Mouse (Mus musculus) cerebellum, postnatal 36 days (tissue): ENCODE results near the gene Myocos.

ENCODE experiments used
- DNase-seq, 2 experiments: peaks; one replicate each; pipeline ENCODE4 v3.0.0; 2021 to 2022; ENCODE audit warnings: mixed read lengths in 2 of 2

Myocos gene

DNA sequence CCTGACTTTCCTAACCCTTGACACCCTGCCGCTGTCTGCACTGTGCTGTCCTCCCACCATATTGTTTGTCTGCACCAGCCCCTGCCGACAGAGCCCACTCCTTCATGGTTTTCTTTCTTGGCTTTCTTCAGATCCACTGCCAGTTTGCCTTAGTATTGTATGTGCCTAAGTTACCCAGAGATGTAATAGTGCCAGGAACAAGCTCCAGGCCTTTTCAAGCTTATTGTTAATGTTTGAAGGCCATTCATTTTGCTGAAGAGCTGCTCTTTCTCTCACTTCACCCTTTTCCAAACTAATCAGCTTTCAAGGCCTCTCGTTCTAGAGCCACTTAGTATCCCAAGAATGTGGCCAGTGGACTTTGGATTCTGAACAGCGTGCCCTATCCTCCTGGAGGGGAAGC lies 46.8 kb downstream of the Myocos start:
- no peak for DNase-seq

DNA sequence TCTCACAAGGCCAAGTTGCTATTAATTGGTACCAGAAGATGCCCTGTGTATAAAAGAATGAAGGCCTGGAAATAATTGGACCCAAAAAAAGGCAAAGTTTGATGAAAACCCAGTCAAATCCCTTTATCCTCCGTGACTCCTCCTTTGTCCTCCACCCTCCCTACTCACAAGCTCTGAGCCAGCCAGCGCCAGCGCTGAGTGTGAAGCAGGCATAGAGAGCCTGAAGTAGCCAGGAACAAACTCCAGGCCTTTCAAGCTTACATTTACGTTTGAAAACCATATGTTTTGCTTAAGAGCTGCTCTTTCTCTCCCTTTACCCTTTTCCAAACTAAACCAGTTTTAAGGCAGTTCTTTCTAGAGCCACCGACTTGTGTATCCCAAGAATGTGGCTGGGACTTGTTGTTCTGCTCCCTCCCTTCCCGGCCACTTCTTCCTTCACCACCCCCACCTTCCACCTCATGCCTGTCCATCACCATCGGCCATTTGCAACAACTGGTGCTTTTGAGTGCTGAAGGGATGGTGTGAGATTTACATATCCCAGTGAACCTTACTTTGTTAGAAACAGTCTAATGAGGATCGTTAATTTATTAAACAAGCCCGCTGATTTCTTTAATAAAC lies 48.3 kb downstream of the Myocos start:
- DNase-seq: no peak

GRCm38 (mm10) chr1:162608127-162608526 lies 49.9 kb downstream of the Myocos start:
- no peak for DNase-seq

DNA sequence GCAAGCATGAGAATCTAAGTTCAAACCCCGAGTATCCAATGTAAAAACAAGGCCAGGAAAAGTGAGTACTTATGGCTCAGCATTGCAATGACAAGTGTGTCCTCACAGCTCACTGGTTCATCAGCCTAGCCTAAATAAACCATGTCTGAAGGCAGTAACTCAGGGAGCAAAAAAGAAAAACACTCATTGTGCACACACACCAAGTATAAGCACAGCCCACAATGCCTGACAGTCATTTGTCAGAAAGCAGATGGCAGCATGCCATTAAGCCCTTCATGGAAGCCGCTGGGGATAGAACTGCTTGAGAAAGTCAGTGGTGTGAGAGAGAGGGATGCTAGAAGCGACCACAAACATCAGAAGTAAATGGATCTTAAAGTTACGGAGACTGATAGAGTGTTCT lies 56.7 kb downstream of the Myocos start:
- DNase-seq: no peak

DNA sequence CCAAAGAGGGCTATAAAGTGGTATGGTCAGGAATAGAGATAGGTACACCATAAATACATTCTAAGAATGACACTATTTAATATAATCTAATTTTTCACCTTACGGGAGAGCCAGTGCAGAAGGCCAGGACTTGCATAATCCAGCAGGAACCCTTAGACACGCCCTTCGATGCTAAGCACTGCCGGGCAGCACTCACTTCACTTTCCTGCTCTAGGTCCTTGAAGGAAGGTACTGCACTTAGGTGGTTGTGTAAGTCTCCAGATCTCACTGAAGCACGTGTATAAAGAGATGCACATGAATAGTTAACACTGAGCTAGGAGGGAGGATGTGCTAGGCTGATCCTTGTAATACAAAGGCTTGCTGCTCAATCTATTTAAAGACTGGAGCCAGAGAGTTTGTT lies 58.4 kb downstream of the Myocos start:
- DNase-seq: no peak

DNA sequence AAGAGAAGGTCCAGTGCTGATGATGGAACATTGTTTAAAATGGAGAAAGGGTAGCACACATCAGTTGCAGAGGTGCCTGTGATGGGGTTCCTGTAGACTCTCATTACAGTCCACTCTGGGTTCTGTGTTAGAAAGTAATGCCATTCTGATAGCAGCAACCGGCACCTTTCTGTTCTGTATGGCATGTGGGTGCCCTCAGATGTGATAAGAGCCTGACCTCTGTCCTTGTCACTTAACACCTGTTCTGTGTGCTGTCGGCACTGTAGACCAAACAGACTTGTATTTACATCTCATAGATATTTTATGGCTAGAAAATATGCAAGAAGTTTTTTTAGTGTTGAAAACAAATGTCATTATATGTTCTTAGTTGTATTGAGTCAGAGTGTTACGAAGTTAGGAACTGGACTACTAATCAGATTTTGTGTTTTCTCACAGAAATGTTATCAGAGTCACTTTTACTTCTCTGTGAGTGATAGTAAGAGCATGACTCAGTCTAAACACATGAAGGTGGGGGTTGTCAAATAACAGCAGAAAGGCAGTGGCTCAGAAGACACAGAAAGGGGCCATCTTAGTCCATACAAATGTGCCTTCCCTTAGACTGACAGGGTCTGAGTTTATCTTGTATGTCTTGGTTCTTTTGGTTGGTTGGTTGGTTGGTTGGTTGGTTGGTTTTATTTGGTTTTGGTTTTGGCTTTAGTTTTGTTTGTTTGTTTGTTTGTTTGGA lies 60.5 kb downstream of the Myocos start:
- DNase-seq: no peak
